Mouse (Mus musculus) common myeloid progenitor, adult 5-6 weeks (primary cell): ENCODE results near the gene Olfr1445. TPM values are rescaled to one million over a fixed set of nuclear protein-coding genes. Genes with fewer than 3 reads are reported as not detected.

ENCODE experiments used
- ATAC-seq: replicated peaks from 2 replicates; pipeline ENCODE4 v1.8.0; 2016; ENCODE audit warnings: low read depth, mild to moderate bottlenecking, moderate TSS enrichment, inconsistent platforms; ENCODE audit not compliant: poor library complexity, severe bottlenecking
- total RNA-seq: library from RNA; stranded (forward); fragments of 200-1000, 187-1606 nt; gene quantifications from 2 replicates; pipeline ENCODE4 v1.2.3, GENCODE M21; 2017

Gene Olfr1445
- total RNA-seq = not detected in 2 replicates

DNA sequence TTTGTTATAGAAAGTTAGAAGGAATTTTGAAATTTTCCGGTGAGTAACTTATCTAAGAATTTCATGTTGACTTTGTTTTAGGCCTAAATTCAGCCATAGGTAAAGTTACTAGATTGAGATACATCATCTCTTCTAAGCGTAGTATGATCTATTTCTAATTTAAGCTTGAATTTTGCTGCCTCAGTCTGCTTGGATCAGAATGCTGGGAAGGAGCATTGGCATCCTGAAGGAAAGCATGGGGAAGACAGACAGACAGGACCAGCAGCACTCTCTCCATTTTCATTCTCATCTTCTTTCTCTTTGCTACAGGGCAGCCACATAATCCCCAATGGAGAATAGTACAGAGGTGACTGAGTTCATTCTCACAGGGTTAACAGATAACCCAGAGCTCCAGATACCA is at the start of gene Olfr1445:
TSS of gene Olfr1445 (plus strand) at position 301 of the 400 bp plus-strand sequence.
- no peak for ATAC-seq

DNA sequence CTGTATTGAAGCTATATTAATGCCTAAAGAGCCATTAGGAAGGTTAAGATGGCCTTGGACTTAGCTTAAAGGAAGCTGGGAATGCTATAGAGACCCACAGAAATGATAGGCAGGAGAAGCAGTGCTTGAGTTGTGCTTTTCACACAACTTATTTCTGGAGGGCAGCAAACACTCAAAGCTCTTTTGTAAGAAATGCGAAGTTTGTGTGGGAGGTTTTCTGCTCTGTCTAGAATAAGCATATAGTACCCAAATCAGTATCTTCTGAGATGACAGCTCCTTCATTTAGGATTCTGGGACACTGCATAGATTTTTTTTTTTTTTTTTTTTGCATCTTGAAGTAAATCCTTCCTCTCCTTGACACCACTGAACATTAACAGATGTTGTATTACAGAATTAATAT is 45.1 kb upstream of the Olfr1445 start:
- no peak for ATAC-seq

DNA sequence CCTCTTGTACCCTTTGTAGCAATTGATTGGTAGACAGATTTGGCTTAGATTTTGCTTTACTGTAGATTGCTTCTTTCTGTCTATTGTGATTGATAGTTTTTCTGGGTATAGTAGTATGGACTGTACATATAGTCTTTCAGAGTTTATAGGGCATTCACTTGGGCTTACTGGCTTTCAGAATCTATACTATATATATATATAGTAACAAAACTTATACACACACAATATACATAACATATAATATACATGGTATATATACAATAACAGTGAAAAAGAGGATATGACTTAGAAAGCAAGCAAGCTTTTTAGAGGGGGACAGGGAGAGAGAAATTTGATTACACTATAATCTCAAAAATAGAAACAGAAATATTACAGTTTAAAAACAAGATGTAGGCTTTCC is 37.3 kb upstream of the Olfr1445 start, which contains the start of gene Gm5244:
TSS of gene Gm5244 (plus strand) at position 301 of the 400 bp plus-strand sequence.
- no peak for ATAC-seq

DNA sequence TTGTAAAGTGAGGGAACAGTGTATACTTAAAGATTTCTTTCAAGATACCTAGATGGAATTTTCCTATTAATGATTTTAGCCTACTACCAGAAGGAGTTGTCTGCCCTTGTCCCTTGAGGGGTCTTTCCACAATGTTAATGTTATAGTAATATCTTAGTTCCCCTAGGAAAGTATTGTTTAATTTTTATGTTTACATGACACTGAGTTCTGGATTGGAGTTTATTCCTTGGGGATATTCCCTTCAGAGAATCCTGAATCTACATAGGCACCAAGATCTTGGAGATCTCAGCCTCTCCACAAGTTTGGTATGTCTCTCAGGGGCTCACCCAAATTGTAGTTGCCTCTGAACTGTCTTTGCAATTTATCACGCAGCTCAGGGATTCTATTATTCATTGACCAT is 26.7 kb upstream of the Olfr1445 start, which contains the start of gene Olfr1444:
TSS of gene Olfr1444 (plus strand) at position 301 of the 400 bp plus-strand sequence.
- ATAC-seq = no peak

DNA sequence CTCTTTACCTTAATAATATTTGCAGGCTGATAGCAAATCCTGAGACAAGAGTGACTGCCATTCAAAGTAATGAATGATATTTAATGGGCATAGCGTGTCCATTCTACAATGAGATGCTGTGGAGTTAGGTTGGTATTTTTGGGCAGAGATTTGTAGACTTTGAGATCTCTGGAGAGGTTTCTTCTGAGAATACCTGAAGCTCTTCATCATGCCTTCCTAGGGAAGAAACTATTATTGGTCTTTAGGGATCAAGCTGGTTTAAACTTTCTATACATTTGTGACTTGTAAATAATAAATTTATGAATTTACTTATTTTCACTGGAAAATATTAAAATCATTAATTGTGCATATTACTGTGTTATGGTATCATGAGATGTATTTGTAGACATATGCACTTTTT is 9.8 kb downstream of the Olfr1445 start, which contains the start of gene Olfr1446:
TSS of gene Olfr1446 (minus strand) at position 101 of the 400 bp plus-strand sequence.
- no peak for ATAC-seq

DNA sequence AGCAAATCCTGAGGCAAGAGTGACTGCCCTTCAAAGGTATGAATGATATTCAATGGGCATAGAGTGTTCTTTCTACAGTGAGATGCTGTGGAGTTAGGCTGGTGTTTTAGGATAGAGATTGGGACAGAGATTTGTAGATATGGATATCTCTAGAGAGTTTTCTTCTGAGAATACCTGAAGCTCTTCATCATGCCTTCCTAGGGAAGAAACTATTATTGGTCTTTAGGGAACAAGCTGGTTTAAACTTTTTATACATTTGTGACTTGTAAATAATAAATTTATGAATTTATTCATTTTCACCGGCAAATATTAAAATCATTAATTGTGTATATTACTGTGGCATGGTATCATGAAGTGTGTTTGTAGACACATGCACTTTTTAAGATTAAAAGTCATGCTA is 20.0 kb downstream of the Olfr1445 start, which contains the start of gene Olfr1447:
TSS of gene Olfr1447 (minus strand) at position 101 of the 400 bp plus-strand sequence.
- ATAC-seq = no peak

DNA sequence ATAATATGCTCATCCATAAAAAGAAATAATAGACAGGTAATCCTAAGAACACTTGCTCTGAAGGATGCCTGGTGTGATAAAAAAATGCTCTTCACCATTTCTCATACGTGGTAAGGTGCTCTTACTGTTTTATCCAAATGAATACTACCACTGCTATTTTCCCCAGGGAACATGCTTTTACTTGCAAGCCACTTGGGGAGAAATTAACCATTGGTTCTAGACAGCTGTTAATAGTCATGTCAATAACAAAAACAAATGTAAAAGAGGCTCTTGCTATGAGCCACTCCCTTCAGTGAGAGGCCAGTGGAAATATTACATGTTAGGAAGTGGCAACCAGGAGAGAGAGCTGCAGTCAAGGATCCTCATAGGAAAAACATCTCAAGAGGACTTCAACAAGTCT is 40.7 kb downstream of the Olfr1445 start, which contains the start of gene Olfr1448:
TSS of gene Olfr1448 (minus strand) at position 101 of the 400 bp plus-strand sequence.
- no peak for ATAC-seq

DNA sequence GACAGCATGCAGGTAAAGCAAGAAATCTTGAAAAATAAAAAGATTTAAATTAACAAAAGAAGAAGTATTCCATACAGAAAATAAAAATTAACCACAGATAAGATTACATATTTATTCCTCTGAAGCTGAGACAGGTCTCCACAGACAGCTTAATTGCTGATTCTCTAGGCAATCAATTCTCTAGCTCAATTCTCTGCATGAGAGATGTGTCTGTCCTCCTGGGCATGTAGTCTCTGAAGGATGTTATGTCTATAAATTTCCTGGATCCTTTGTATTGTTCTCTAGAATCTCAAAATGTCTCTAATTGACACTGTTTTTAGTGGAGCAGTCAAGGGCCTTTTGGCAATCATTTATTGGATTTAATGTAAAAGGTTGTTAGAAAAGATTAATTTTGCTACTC is 46.9 kb downstream of the Olfr1445 start, which contains the start of gene Olfr1449:
TSS of gene Olfr1449 (plus strand) at position 301 of the 400 bp plus-strand sequence.
- no peak for ATAC-seq

Other genes with a start within 250 kb of the Olfr1445 start
- gene Olfr1442, start 213.4 kb upstream of the Olfr1445 start, total RNA-seq = not detected in 2 replicates
- gene Olfr1443, start 205.7 kb upstream of the Olfr1445 start, total RNA-seq = not detected in 2 replicates
- not detected in 2 replicates for gene Keg1, start 188.1 kb upstream of the Olfr1445 start, total RNA-seq
- gene Cntf, start 118.2 kb upstream of the Olfr1445 start, total RNA-seq = 2.2 and 4.0 TPM in 2 replicates
- gene Zfp91, start 87.7 kb upstream of the Olfr1445 start, total RNA-seq = 124 and 125 TPM in 2 replicates
- 1.6 and 4.3 TPM in 2 replicates for gene Lpxn, start 87.7 kb upstream of the Olfr1445 start, total RNA-seq
- not detected in 2 replicates for gene Gm5244, start 37.2 kb upstream of the Olfr1445 start, total RNA-seq
- gene Olfr1444, start 26.6 kb upstream of the Olfr1445 start, total RNA-seq = not detected in 2 replicates
- not detected in 2 replicates for gene Olfr1446, start 9.7 kb downstream of the Olfr1445 start, total RNA-seq
- not detected in 2 replicates for gene Olfr1447, start 19.9 kb downstream of the Olfr1445 start, total RNA-seq
- not detected in 2 replicates for gene Olfr1448, start 40.6 kb downstream of the Olfr1445 start, total RNA-seq
- gene Olfr1449, start 47.0 kb downstream of the Olfr1445 start, total RNA-seq = not detected in 2 replicates
- not detected in 2 replicates for gene Olfr1450, start 66.4 kb downstream of the Olfr1445 start, total RNA-seq
- not detected in 2 replicates for gene Olfr1451, start 111.2 kb downstream of the Olfr1445 start, total RNA-seq
- gene Olfr1453, start 144.5 kb downstream of the Olfr1445 start, total RNA-seq = not detected in 2 replicates
- not detected in 2 replicates for gene Olfr1454, start 176.8 kb downstream of the Olfr1445 start, total RNA-seq
- gene Olfr1457, start 214.0 kb downstream of the Olfr1445 start, total RNA-seq = not detected in 2 replicates
- not detected in 2 replicates for gene Olfr1458, start 222.9 kb downstream of the Olfr1445 start, total RNA-seq